Mouse (Mus musculus) CD4-positive, CD25-positive, alpha-beta regulatory T cell (primary cell): Measurements from ENCODE around the gene Gm8922. TPM values are rescaled to one million over a fixed set of nuclear protein-coding genes. Genes with fewer than 3 reads are reported as not detected.

Experiments
- polyA plus RNA-seq: library from polyadenylated mRNA; unstranded; fragments of 100-300 nt; shearing (Covaris generic); gene quantifications from one replicate; pipeline ENCODE4 v1.2.1, GENCODE M21; 2017

Gene Gm8922
- not detected for polyA plus RNA-seq

DNA sequence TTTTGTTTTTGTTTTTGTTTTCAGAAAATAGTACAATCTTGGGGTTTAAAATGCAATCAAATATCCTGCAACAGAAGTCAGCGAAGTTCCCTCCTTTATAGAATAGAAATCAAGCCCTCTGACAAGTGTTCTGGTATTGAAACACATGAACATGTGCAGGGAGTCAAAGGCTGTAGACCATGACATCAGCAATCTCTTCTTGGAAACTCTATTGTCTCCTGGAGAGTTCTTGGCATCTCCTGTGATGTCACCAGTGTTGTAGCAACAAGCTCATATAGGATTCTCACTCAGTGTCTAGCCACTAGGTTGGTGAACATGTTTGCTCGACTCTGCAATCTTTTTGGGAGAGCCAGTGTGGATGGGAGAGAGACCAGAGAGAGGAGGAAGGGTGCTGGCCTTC, at the start of gene Gm8922:
Gene Gm8922, plus strand, starts transcription at position 301 of the 400 bp plus-strand sequence.

Other genes starting within 250 kb of the Gm8922 start
- gene Gm8906, start 179.3 kb upstream of the Gm8922 start, polyA plus RNA-seq, result not detected
- 0.35 TPM for gene Gm6460, start 87.0 kb upstream of the Gm8922 start, polyA plus RNA-seq
- not detected for gene Gm8926, start 88.6 kb downstream of the Gm8922 start, polyA plus RNA-seq
- not detected for gene Gm6465, start 163.6 kb downstream of the Gm8922 start, polyA plus RNA-seq
- not detected for gene 4933402N22Rik, start 236.1 kb downstream of the Gm8922 start, polyA plus RNA-seq